Mouse (Mus musculus) layer of hippocampus, postnatal 14 days (tissue): ENCODE measurements at regions not wholly inside any gene's neighbourhood (a gene's known extent, or its start where the extent isn't known, plus 50 kb on each side); places are given as distances from the start of the nearest gene placed in this dataset.
A peak's percentile ranks its signal among the peaks of the same experiment; 100 is the strongest.
"Not testable (repeated sequence)": the region's sequence is repeated elsewhere in the genome, so short reads cannot be mapped to it uniquely, and the experiment has no call there.

Experiments used
- DNase-seq, 2 experiments: peaks; one replicate each; pipeline ENCODE4 v3.0.0; 2021 to 2022; ENCODE audit warnings: low spot score in 2 of 2, mixed read lengths in 1 of 2

DNA sequence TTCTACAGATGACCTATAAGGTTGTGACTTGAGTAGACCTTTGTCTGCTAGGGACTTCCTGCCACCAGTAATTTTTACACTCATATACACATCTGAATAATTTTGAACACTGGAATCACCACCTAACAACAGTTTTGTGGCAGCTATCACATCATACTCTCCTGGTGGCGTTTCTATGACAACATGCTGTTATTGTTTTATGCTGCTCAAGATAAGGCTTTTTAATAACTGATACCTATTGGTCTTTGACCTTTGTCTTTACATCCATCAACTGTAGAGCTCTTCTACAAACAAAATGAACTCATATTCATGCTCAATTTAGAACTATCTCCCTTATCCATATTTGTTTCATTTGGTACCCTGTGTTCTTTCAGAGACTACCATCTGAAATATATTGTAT is 556.0 kb downstream of the Nyap2 start:
- DNase-seq, result no peak

DNA sequence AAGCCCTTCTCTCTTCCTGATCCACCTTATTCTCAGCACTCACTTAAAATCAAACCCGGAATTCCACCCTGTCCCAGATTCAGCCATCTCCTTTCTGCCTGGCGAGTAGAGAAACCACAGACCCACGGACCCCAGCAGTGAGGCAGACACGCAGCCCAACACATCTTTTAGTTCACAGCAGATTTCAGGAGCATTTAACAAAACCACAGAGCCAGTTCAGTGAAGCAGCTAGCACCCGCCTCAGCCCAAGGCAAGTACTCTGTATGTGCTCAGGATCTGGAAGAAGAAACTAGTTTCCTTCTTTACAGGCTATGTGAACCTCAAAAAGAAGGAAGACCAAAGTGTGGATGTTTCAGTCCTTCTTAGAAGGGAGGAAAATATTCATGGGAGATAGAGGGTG is 560.6 kb downstream of the Nyap2 start:
- DNase-seq, result no peak

DNA sequence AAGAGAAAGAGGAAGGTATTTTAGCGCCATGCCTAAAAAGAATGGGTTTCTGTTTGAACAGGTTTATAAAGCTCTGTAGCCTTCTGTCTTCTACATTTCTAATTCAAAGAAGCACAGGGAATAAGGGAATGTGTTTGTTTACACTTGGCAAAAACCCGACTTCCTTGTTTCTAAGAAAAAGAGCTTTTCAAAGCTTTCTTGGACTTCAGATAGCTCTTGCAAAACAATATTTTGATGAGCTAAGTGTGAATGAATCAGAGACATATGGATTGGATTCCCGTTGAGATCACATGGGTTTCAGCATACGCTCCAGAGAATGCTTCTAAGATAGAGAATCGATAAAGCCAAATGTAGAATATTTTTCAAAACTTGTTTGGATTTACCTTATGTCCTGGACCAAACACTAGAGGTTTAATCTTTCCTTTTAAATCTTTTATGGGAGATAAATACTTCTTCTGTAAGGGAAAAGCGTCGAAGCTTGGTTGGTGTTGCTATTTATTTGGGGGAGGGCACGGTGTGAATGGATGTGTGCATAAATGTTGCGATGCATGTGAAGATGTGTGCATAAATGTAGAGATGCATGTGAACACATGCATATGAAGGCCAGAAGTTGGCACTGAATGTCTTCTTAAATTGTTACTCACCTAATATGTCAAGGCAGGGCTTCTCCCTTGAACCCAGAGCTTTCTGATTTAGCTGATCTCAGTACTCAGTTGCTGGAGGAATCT is 576.4 kb downstream of the Nyap2 start:
- peak in 1 of 2 experiments; percentile 3 for DNase-seq

- no peak for DNase-seq
Observed at GRCm38 (mm10) chr1:81661245-81661644, 571.7 kb upstream of the Gm9747 start.

GRCm38 (mm10) chr1:81671142-81671541 is 561.8 kb upstream of the Gm9747 start:
- DNase-seq, result no peak

- DNase-seq, result no peak
Observed at GRCm38 (mm10) chr1:81671725-81672124, 561.2 kb upstream of the Gm9747 start.

DNA sequence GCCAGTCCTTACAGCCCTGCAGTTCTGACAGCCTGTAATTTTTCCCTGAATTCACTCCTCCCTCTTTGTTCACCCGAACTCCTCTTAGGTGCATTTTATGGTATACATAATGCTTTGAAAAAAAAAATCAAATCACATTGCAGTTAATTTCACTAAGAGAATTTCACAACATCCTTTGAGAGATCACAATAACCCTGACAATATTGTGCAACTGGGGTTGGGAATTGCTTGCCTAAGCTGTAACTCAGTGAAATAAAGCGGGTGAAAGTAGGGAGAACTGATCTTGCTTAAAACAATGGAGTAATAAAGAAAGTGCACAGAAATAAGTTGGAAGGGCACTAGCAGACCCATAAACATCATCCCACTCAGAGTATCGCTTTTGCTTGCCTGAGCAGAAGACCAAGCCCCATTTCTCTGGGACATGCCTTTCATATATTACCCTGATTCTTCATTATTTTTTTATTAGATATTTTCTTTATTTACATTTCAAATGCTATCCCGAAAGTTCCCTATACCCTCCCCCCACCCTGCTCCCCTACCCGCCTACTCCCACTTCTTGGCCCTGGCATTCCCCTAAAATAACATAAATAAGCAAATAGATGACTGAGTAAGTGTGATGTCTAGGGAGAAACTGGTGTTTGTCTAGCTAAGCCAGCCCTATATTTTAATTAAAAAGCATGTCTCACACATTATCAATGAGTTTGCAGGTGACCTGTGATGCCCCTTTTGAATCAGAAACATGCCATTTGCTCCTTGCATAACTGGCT is 557.2 kb upstream of the Gm9747 start:
- DNase-seq, result no peak

GRCm38 (mm10) chr1:81677768-81678400 is 555.0 kb upstream of the Gm9747 start:
- DNase-seq, result no peak

DNA sequence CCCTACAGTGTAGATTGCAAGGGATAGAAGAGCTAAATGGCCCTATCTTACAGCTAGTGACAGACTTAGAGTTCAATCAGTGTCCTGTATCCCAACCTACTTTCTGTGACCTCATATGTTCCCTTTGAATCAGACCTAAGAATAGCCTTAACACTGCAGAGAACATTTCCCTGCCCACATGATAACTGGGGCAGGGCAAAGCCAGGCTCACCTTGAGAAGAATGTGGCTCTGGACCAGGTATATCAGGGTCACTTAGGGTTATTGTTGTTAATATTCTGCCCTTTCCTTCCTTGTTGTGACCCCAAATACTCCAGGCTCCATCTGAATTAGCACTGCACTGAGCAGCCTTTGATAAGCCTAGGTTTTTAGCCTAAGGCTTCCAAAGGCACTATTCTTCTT is 536.8 kb upstream of the Gm9747 start:
- DNase-seq, result no peak

DNA sequence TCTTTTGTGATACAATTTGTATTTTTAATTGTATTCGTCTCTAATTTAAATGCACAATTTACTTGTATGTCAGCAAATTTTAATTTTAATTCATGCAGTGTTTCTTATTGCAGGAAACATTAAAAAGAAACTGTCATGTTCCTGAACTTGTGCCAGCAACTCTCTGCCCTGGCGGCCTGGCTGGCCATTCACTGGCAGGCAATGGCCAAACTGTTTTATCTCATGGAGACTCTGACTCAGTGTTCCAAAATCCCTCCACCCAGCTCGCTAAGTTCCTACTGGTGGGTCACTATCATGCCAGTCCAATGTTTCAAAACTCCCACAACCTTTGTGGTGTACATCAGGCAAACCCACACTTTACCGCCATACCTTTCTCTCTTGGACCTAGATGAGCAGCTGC is 523.7 kb upstream of the Gm9747 start:
- no peak for DNase-seq

- DNase-seq, result no peak
Observed at GRCm38 (mm10) chr1:81717091-81717490, 515.8 kb upstream of the Gm9747 start.

GRCm38 (mm10) chr1:81718233-81718632 is 514.7 kb upstream of the Gm9747 start:
- DNase-seq, result no peak

GRCm38 (mm10) chr1:81724859-81725258 is 508.1 kb upstream of the Gm9747 start:
- DNase-seq, result no peak

- DNase-seq, result no peak
Observed at GRCm38 (mm10) chr1:81726268-81727132, 506.4 kb upstream of the Gm9747 start.

- DNase-seq, result no peak
Observed at GRCm38 (mm10) chr1:81737111-81737833, 495.6 kb upstream of the Gm9747 start.

DNA sequence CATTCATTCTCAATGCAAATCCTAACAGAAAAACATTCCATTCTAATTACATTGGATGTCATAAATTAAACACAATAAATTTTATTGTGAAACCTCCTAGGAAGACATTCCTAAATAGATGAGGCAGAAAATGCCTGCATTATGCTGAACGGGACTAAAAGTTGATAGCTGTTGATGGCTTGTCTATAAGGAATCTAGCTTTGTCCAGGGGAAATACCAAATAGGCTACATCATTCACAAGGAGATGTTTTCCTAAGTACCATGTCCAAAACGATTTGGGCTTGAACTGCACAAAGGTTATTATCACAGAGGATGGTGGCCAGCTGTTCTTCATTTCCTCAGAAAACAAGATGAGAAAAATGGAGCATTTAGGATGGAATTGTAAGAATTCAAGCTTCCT is 494.5 kb upstream of the Gm9747 start:
- no peak for DNase-seq

DNA sequence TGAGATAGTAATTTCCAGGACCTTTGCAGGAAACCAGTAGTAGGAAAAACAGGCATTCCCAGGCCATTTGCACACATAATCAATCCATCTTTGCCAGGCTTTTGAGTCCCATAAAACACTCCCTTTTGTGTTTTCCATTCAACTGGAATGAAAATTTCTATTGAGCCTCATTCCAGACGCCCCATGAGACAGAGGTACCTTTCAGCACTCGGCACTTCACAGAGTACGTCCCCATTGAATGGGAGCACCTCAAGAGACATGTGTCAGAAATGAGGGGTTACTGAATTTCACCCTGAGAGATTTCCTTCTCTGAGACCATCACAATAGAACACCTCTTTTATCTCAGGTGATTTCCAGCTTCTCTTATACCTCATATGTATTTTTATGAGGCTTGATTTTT is 493.5 kb upstream of the Gm9747 start:
- no peak for DNase-seq

DNA sequence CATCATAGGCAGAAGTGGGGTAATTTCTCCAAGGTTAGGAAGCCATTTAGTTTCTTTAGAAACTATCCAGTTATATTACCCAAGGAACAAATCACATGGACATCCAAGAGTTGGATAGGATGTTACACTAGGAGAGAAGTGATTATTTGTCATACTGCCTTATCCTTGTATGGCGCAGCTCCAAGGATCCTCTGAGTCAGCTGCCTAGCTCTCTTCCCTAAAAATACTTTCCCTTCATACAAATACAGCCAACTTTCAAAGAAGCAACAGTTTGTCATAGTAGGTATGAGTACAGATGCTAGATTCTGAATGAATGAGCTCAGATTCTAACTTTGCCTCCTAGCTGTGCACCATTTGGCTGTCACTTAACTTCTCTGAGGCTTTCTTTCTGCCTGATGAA is 492.9 kb upstream of the Gm9747 start:
- no peak for DNase-seq

- not testable (repeated sequence) for DNase-seq
Observed at GRCm38 (mm10) chr1:81741882-81742281, 491.0 kb upstream of the Gm9747 start.

DNA sequence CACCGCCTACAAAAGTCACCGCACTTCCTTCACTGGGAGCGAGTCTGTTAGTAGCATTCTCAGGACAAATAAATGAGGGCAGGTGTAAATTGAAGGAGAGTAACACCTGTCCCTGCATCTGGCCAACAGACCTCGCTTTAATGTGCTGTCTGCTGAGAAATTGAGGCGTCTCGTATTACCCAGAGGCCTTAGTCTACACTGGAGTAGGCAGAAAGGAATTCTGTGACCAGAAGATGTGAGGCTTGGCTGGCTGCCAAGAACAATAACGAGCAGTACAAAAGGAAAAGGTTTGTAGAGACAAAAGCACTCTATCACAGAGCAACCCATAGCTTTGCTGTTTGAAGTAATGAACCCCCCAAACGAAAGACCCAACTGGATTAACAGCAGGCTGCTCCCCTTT is 488.4 kb upstream of the Gm9747 start:
- peak in 1 of 2 experiments; percentile 9 for DNase-seq
